Mouse (Mus musculus) testis, adult 10 weeks (tissue): ENCODE results near the gene Stxbp1. TPM values are rescaled to one million over a fixed set of nuclear protein-coding genes. Genes with fewer than 3 reads are reported as not detected.

Experiments used
- polyA plus RNA-seq: library from polyadenylated mRNA; stranded (reverse); fragments of 350-450 nt; fragmentation: Illumina TruSeq; extraction: RNeasy Lipid Tissue Mini Kit (QIAGEN cat#74804); gene quantifications from one replicate; pipeline ENCODE4 v1.2.3, GENCODE M21; 2014; ENCODE audit warnings: low read depth, low replicate concordance

The Stxbp1 gene
- polyA plus RNA-seq, result 5.9 TPM

DNA sequence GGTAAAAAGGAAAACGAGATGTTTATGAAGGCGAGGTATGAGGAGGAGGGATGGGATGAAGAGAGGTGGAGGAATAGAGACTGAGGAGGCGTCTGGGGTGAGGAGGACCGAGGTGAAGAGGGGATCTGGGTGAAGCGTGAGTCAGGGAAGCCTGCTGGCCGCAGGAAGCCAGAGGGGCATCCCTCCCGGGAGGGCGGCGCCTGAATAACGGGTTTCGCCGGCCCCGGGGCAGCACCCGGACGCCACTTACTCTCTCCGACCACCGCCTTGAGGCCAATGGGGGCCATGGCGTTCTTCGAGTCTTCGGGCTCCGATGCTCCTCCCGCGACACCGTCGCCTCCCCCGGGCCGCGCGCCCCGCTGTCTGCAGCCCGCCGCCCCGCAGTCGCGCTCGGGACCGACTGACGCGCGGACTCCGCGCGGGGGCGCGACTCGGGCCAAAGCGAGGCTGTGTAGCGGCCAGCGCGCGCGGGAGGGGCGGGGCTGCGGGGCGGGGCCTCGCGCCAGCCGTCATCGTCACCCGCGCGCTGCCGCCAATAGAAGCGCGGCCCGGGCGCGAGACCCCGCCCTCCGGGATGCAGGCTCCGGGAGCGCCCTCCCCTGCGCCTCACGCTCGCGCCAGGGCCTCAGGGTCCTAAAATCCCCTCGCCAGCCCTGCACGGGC is at the start of gene Stxbp1:
Stxbp1 (minus strand) TSS at position 441 of the 663 bp plus-strand sequence.

DNA sequence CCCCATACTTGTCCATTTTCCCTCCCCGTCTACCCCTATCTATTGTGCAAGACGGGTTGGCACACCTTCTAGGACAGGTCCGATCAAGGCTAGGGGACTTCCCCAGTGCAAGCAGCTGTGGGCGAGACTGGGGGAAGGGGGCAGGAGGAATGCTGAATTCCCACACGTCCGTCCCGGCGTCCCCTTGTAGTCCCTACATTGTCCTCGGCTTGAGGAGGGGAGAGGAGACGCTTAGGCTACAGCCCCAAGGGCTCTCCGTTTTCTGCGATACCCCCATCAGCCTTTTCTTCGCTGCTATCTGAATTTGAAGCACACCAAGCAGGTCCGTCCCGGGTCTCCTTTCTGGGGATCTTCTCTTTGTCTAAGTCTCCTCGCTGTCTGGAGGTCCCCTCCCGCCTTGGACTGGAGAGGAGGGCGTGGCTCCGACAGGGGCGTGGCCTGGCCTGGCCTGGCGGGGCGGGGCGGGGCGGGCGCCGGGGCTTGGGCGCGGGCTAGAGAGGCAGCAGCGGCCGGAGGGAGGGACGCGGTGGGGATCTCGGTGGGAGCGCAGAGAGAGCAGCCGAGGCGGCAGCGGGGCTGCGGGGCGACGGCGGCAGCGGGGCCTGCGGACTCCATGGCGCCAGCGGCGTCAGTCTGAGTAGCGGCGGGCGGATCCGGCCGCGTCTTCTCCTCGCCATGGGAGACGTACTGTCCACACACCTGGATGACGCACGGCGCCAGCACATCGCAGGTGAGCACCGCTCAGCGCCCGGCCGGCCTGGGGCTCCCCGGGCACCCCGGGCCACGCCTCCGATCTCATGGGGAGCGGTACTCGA is 28.8 kb upstream of the Stxbp1 start, which contains the start of gene Fam129b:
Fam129b (plus strand) TSS at position 440 of the 815 bp plus-strand sequence.

DNA sequence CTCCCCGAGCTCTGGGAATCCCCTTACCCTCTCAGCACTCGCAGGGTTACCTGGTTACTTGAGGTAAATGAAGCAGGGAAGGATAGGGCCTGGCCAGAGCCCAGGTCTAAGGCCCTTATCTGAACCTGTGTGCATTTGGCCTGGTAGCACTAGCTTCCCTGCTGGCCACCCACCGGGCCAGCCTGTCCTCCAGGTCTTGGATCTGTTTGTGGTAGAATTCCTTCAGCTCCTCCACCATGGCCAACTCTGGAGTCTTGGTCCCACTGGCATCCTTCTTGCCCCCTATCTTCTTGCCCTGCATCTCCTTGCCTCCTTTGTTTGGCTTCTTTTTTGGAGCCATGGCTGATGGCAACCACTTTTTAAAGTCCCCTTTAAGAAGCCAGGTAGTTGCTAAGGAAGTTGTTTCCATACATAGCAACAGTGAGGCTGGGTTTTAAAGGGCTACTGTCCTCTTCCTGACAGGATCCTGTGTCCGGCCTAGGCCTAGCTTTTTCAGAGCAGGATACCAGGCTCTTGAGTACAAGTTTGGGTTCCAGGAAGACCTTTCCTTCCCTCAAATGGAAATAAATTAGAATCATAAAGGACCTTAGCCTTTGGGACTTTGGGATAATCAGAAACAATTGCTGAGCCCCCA is 62.9 kb downstream of the Stxbp1 start, which contains the start of gene Cfap157:
Cfap157 (minus strand) TSS at position 381 of the 634 bp plus-strand sequence.

DNA sequence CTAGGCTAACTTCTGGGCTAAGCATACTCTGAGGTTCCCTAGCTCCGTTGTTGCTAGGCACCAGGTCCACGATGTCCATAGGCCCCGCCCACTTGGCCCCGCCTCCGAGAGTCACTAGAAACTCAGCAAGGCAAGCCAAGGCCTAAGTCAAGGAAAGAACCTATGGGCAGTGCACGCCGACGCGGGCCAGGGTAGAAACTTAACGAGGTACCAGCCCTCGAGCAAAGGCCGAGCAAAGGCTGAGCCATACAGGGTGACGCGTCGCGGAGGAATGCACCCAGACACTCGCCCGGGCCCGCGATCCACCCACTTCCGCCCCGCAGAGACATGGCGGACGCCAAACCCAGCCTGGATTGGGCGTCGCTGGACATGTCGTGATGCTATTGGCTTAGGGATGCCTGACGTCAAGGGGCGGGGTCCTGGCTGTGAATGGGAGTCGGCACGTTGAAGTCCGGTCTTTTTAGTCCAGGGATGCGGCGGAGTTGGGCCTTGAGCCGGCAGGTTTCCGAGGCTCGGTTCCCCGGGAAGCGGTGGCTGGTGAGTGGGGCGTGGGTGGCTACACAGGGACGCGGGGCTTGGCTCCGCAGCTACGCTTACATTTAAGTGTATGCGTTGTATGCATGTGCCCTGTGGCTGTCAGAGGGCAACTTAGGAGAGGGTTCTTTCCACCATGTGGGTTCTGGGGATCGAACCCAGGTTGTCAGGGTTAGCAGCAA is 71.5 kb downstream of the Stxbp1 start, which contains the start of the genes Ttc16 and Ptrh1:
Ttc16 (minus strand) TSS at position 275 of the 716 bp plus-strand sequence.
Ptrh1 (plus strand) TSS at position 428 of the 716 bp plus-strand sequence.

DNA sequence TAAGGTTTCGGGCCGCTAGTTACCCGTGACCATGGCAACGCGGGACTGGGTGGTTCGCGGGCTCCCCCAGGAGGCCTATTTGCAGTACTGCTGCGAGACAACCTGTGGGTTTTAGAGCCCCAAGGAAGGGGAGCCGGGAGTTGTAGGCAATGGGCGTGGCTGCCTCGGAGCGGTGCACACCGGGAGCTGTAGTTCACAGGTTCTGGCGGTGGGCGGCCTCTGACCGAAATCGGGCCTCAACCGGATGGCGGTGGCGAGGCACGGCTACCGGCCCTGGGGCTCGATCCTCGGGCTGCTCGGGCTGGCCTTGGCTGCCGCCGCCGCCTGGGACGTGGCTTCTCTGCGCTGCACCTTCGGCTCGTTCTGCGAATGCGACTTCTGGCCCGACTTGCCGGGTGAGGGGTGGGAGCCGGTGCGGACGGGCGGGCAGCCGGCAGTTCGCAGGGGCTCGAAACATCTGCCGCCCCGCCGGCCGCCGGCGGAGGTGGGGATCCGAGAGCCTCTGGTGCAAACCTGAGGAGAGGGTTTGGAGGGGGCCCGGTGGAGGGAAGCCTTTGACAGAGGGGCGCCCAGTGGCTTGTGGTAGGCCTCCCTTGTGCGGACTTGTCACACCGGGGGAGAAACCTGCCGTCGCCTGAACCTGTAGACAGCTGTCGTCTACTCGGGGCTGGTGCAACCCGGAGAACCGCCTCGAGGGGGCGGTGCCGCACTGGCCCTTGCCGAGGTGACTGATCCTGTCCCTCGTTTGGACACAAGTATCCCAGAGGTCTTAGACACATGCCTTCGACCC is 89.8 kb downstream of the Stxbp1 start, which contains the start of gene Tor2a:
Tor2a (plus strand) TSS at position 179 of the 790 bp plus-strand sequence.

DNA sequence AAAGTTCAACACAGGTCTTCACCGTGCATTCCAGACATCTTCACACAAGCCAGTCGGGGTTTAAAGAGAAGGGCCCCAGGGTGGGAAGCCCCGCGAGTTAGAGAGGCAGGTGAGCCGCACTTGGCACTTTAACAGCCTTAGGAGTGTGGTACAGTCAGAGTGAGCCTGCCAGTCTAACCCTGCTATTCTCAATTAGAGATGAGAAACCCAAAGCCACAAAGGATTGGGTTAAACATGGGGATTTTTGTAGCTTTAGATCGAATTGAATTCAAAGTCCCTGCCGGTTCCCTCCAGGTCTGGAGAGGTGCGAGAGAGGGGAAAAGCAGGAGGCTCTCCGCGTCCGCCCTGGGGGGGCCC is 106.2 kb downstream of the Stxbp1 start, which contains the start of gene 6330409D20Rik:
6330409D20Rik (minus strand) TSS at position 101 of the 357 bp plus-strand sequence.

Other genes with a start within 250 kb of the Stxbp1 start
- 2.9 TPM for gene St6galnac6, start 247.5 kb downstream of the Stxbp1 start, polyA plus RNA-seq
- gene Ak1, start 225.5 kb downstream of the Stxbp1 start, polyA plus RNA-seq, result 16.6 TPM
- gene Eng, start 200.7 kb downstream of the Stxbp1 start, polyA plus RNA-seq, result 0.27 TPM
- gene Fpgs, start 143.1 kb downstream of the Stxbp1 start, polyA plus RNA-seq, result 1.3 TPM
- gene Cdk9, start 134.2 kb downstream of the Stxbp1 start, polyA plus RNA-seq, result 35.7 TPM
- not detected for gene Sh2d3c, start 126.2 kb downstream of the Stxbp1 start, polyA plus RNA-seq
- not detected for gene 6330409D20Rik, start 106.2 kb downstream of the Stxbp1 start, polyA plus RNA-seq
- gene Tor2a, start 90.0 kb downstream of the Stxbp1 start, polyA plus RNA-seq, result 0.64 TPM
- gene Ttc16, start 71.6 kb downstream of the Stxbp1 start, polyA plus RNA-seq, result 21.5 TPM
- 2.6 TPM for gene Ptrh1, start 71.5 kb downstream of the Stxbp1 start, polyA plus RNA-seq
- gene Cfap157, start 62.8 kb downstream of the Stxbp1 start, polyA plus RNA-seq, result 11.1 TPM
- 0.07 TPM for gene Fam129b, start 28.9 kb upstream of the Stxbp1 start, polyA plus RNA-seq
- 117 TPM for gene Rpl12, start 114.3 kb upstream of the Stxbp1 start, polyA plus RNA-seq
- gene Lrsam1, start 114.4 kb upstream of the Stxbp1 start, polyA plus RNA-seq, result 1.7 TPM
- gene Slc2a8, start 134.8 kb upstream of the Stxbp1 start, polyA plus RNA-seq, result 0.25 TPM